Comparison of ENCODE assay signal across 11 mouse cellular contexts in the genomic region with DNA sequence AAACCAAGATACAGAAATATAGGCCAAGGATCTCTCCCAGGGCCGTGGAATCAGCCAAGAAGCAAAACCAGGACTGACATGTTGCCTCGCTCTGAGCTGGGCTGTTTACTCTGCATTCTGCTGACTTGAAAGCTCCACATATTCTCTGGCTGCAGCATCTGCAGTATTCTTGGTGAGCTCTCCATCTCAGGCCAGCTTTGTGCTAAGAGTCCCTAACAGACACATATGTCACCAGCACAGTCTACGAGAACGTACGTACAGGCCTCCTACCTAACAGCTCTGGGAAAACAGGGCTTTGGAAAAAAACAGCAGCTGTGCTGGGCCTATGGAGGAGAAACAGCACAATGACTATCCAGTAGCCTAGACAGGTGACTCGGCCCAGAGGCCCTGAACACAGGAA.
DNase-seq lines count a peak whose midpoint lies in the region; ATAC-seq lines count a peak whose summit lies in the region.
"Had no signal": no experiment of that assay in that cellular context is flagged by ENCODE, and none has a peak within 500 bp of the region (broad histone marks: within the 10 kb centered on the region; RNA-seq: fewer than 3 reads in every experiment).

No protein-coding gene starts in this region.

- 83% methylated on average over 6 of the region's 6 CpGs for WGBS in kidney, embryonic 15.5 days

- H3K9ac ChIP-seq in kidney, embryonic 15.5 days, result no peak overlapping the region
- H3K9ac ChIP-seq: midbrain, embryonic 12.5 days had no signal

- intact Hi-C loops in left cerebral cortex, postnatal 14 days (cut with DNase I), result loop anchor here (5.0 kb wide), 2 partner anchors 114 to 451 kb away; a partner anchor contains a TSS

- no peaks in the 10 kb centered on the region for H3K27me3 ChIP-seq in kidney, embryonic 15.5 days
- H3K27me3 ChIP-seq: midbrain, embryonic 12.5 days had no signal

- no peak overlapping the region for H3K4me2 ChIP-seq in kidney, embryonic 15.5 days
- H3K4me2 ChIP-seq: midbrain, embryonic 12.5 days had no signal

- no peak overlapping the region for H3K4me3 ChIP-seq in kidney, embryonic 15.5 days (replicated peaks)
- H3K4me3 ChIP-seq: midbrain, embryonic 12.5 days had no signal

- H3K36me3 ChIP-seq in kidney, embryonic 15.5 days, result no peaks in the 10 kb centered on the region
- H3K36me3 ChIP-seq: midbrain, embryonic 12.5 days had no signal

- peak; percentile 5 for DNase-seq in gastrocnemius, postnatal 10 days
- DNase-seq in gastrocnemius, postnatal 25 days, result no peak
- peak; percentile 26 for DNase-seq in cerebellum, adult 11-12 months
- DNase-seq in cerebellum, postnatal 14 days, result peak; percentile 12 to 22
- peak; percentile 11 to 58 for DNase-seq in left cerebral cortex, postnatal 14 days (ENCODE audit: low spot score in 2 of 2)
- DNase-seq in spleen, postnatal 4 days (ENCODE audit: low spot score in 2 of 2), result no peak
- no peak for DNase-seq in lung, postnatal 4 days

- H3K4me1 ChIP-seq in kidney, embryonic 15.5 days, result no peaks in the 10 kb centered on the region
- H3K4me1 ChIP-seq: midbrain, embryonic 12.5 days had no signal

- ATAC-seq in kidney, embryonic 15.5 days (replicated peaks; ENCODE audit: low FRiP score), result no peak
- ATAC-seq: intestine, postnatal 0 days; lung, postnatal 0 days had no signal

- no peaks in the 10 kb centered on the region for H3K9me3 ChIP-seq in kidney, embryonic 15.5 days (replicated peaks)
- H3K9me3 ChIP-seq: midbrain, embryonic 12.5 days had no signal

- no peak overlapping the region for H3K27ac ChIP-seq in kidney, embryonic 15.5 days
- H3K27ac ChIP-seq: midbrain, embryonic 12.5 days had no signal

Comparison
In these comparisons a context has a peak if more than half of its experiments do, and no peak if none do; other contexts are left out.
1. DNase-seq: peak in gastrocnemius, postnatal 10 days (single experiment), cerebellum, adult 11-12 months (single experiment), cerebellum, postnatal 14 days (2 of 2) and left cerebral cortex, postnatal 14 days (2 of 2); none in gastrocnemius, postnatal 25 days (single experiment), spleen, postnatal 4 days (0 of 2) and lung, postnatal 4 days (0 of 2).